Mouse (Mus musculus) CH12.LX (cell line): Measurements from ENCODE around the gene Nfkb2. TPM values are rescaled to one million over a fixed set of nuclear protein-coding genes. Genes with fewer than 3 reads are reported as not detected.
A peak's percentile ranks its signal among the peaks of the same experiment; 100 is the strongest.

ENCODE experiments used
- DNase-seq: peaks from one replicate; pipeline ENCODE4 v3.0.0-alpha.2; 2013; ENCODE audit errors: extremely low read depth
- H3K27ac ChIP-seq: 2 replicates; pipeline ENCODE4 v1.5.1; 2012; ENCODE audit warnings: low read depth, mild to moderate bottlenecking, control low read depth, moderate library complexity; ENCODE audit not compliant: insufficient read depth
- H3K27me3 ChIP-seq: replicated peaks from 2 replicates; pipeline ENCODE3; 2012; ENCODE audit warnings: inconsistent platforms
- H3K36me3 ChIP-seq, 2 experiments: replicated peaks in 1 of 2; 2 replicates each; pipeline versions ENCODE3 to v1.6.1; 2012; ENCODE audit warnings: inconsistent platforms in 1 of 2, low read length in 1 of 2, mild to moderate bottlenecking in 1 of 2, mixed read lengths in 1 of 2, moderate library complexity in 1 of 2; ENCODE audit not compliant: control insufficient read depth in 1 of 2, insufficient read depth in 1 of 2
- H3K4me1 ChIP-seq, 2 experiments: 2 replicates each; pipeline ENCODE4 v1.6.1; 2012; ENCODE audit warnings: inconsistent platforms in 1 of 2, moderate library complexity in 1 of 2; ENCODE audit not compliant: insufficient read depth in 2 of 2, control insufficient read depth in 1 of 2
- H3K4me2 ChIP-seq: 2 replicates; pipeline ENCODE4 v1.6.1; 2012; ENCODE audit warnings: low read depth, mild to moderate bottlenecking, control low read depth; ENCODE audit not compliant: poor library complexity, insufficient read depth, severe bottlenecking
- H3K4me3 ChIP-seq, 3 experiments: fragments of 150-350 bp in 1 of 3; sonication (generic) in 1 of 3; replicated peaks in 1 of 3; 2 replicates each; pipeline versions ENCODE3 to v1.5.1; 2011 to 2012; ENCODE audit warnings: low read depth in 2 of 3, low read length in 2 of 3, mild to moderate bottlenecking in 2 of 3, moderate library complexity in 2 of 3, control low read depth in 1 of 3, improper control_type of control experiment in 1 of 3, inconsistent platforms in 1 of 3, mixed read lengths in 1 of 3; ENCODE audit not compliant: poor library complexity in 1 of 3
- H3K79me2 ChIP-seq: replicated peaks from 2 replicates; pipeline ENCODE4 v1.6.1; 2012; ENCODE audit warnings: mild to moderate bottlenecking, moderate library complexity; ENCODE audit not compliant: control insufficient read depth, poor library complexity, insufficient read depth, severe bottlenecking; ENCODE audit errors: extremely low read depth
- H3K9ac ChIP-seq: 2 replicates; pipeline ENCODE4 v1.6.1; 2012; ENCODE audit warnings: low read depth, mild to moderate bottlenecking, control low read depth, moderate library complexity; ENCODE audit not compliant: insufficient read depth
- H3K9me3 ChIP-seq: replicated peaks from 2 replicates; pipeline ENCODE3; 2012; ENCODE audit warnings: low read length, inconsistent platforms, mixed read lengths
- BHLHE40 ChIP-seq: IDR thresholded peaks from 2 replicates; pipeline ENCODE4 v1.6.1; 2011; ENCODE audit warnings: mild to moderate bottlenecking, low read depth, low read length, improper control_type of control experiment
- CHD2 ChIP-seq: IDR thresholded peaks from 2 replicates; pipeline ENCODE4 v1.6.1; 2011; ENCODE audit warnings: low read length, improper control_type of control experiment
- CTCF ChIP-seq, 2 experiments: IDR thresholded peaks in 1 of 2; conservative IDR thresholded peaks in 1 of 2; 2 replicates each; pipeline ENCODE4 v1.5.1; 2011 to 2012; ENCODE audit warnings: low read depth in 2 of 2, low read length in 2 of 2, improper control_type of control experiment in 1 of 2, inconsistent platforms in 1 of 2, mild to moderate bottlenecking in 1 of 2, moderate library complexity in 1 of 2
- E2F4 ChIP-seq: IDR thresholded peaks from 2 replicates; pipeline ENCODE4 v1.6.1; 2011; ENCODE audit warnings: low read depth, low read length, improper control_type of control experiment; ENCODE audit not compliant: insufficient replicate concordance
- ETS1 ChIP-seq: conservative IDR thresholded peaks from 2 replicates; pipeline ENCODE4 v1.6.1; 2012; ENCODE audit warnings: low read depth, mild to moderate bottlenecking, inconsistent platforms, low read length, improper control_type of control experiment, moderate library complexity
- HCFC1 ChIP-seq: IDR thresholded peaks from 2 replicates; pipeline ENCODE4 v1.6.1; 2012; ENCODE audit warnings: low read depth, mild to moderate bottlenecking, inconsistent platforms, low read length, improper control_type of control experiment
- KAT2A ChIP-seq: IDR thresholded peaks from 2 replicates; pipeline ENCODE4 v1.6.1; 2012; ENCODE audit warnings: low read length, improper control_type of control experiment, inconsistent platforms; ENCODE audit not compliant: insufficient replicate concordance
- MAX ChIP-seq: IDR thresholded peaks from 2 replicates; pipeline ENCODE4 v1.6.1; 2011; ENCODE audit warnings: low read length, improper control_type of control experiment
- MAZ ChIP-seq: IDR thresholded peaks from 2 replicates; pipeline ENCODE4 v1.6.1; 2012; ENCODE audit warnings: low read depth, mild to moderate bottlenecking, inconsistent platforms, low read length, improper control_type of control experiment, moderate library complexity
- MXI1 ChIP-seq: IDR thresholded peaks from 2 replicates; pipeline ENCODE4 v1.6.1; 2011; ENCODE audit warnings: mild to moderate bottlenecking, low read depth, low read length, improper control_type of control experiment
- MYC ChIP-seq: IDR thresholded peaks from 2 replicates; pipeline ENCODE4 v1.6.1; 2011; ENCODE audit warnings: low read depth, mild to moderate bottlenecking, improper control_type of control experiment, low read length
- NELFE ChIP-seq: IDR thresholded peaks from 2 replicates; pipeline ENCODE4 v1.6.1; 2011; ENCODE audit warnings: low read depth, low read length, improper control_type of control experiment
- RAD21 ChIP-seq: IDR thresholded peaks from 2 replicates; pipeline ENCODE4 v1.6.1; 2011; ENCODE audit warnings: low read depth, mild to moderate bottlenecking, low read length, improper control_type of control experiment, moderate library complexity
- TBP ChIP-seq: conservative IDR thresholded peaks from 2 replicates; pipeline ENCODE4 v1.6.1; 2011; ENCODE audit warnings: low read depth, low read length, improper control_type of control experiment
- UBTF ChIP-seq: IDR thresholded peaks from 2 replicates; pipeline ENCODE4 v1.6.1; 2012; ENCODE audit warnings: low read depth, mild to moderate bottlenecking, inconsistent platforms, low read length, improper control_type of control experiment, moderate library complexity
- USF2 ChIP-seq: conservative IDR thresholded peaks from 2 replicates; pipeline ENCODE4 v1.6.1; 2011; ENCODE audit warnings: low read depth, low read length, improper control_type of control experiment
- ZKSCAN1 ChIP-seq: IDR thresholded peaks from 2 replicates; pipeline ENCODE4 v1.6.1; 2012; ENCODE audit warnings: low read depth, inconsistent platforms, low read length, improper control_type of control experiment, borderline replicate concordance
- dilution Hi-C: fragments of 300-500 bp; cut with MboI; formaldehyde crosslinking; loops from 2 replicates; pipeline ENCODE4 v1.14.3; 2020; ENCODE audit warnings: low sequenced_read_pairs; ENCODE audit not compliant: extremely low pct_unique_long_range_greater_than_20kb, extremely low pct_ligation_motif_present
- in situ Hi-C: fragments of 300-500 bp; cut with MboI; formaldehyde crosslinking; loops from 3 replicates; pipeline ENCODE4 v1.14.3; 2019; ENCODE audit warnings: low sequenced_read_pairs, low pct_ligation_motif_present, low pct_unique_long_range_greater_than_20kb, mixed read lengths
- polyA plus RNA-seq: library from polyadenylated mRNA; unstranded; fragments of >175 nt; gene quantifications from 2 replicates; pipeline ENCODE4 v1.2.1, GENCODE M21; 2012; ENCODE audit warnings: low read depth; ENCODE audit not compliant: insufficient read length
- total RNA-seq, 2 experiments: library from RNA; depleted of rRNA; stranded (reverse); fragments of 300-350 nt in 1 of 2; fragments of >200 nt in 1 of 2; gene quantifications; 2 replicates each; pipeline ENCODE4 v1.2.3; 2012 to 2014

The Nfkb2 gene
- total and polyA plus RNA-seq, 3 experiments: 44.3 to 71.7 (median 64.8) TPM

DNA sequence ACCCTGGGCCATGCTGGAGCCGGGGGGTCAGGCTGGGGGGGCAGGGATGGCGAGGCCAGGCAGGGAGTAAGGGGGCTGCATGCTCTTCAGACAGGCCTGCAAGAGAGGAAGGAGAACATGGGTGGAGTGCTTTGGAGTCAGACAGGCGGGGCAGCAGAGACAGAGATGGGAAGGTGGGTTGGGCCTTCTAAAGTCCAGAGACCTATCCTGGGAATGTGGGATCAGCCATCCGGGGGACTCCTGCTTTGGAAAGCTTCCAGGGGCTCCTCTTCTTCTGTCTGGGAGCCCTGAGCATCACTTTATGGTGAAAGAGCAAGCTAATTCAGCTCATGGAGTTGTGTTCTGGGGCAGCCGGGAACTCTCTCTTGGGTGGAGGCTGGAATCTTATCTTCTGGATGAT is 20.8 kb downstream of the Nfkb2 start:
- H3K27me3 ChIP-seq: peaks cover 44% of the 10 kb centered on the region
- in situ Hi-C loops: no loop called here

DNA sequence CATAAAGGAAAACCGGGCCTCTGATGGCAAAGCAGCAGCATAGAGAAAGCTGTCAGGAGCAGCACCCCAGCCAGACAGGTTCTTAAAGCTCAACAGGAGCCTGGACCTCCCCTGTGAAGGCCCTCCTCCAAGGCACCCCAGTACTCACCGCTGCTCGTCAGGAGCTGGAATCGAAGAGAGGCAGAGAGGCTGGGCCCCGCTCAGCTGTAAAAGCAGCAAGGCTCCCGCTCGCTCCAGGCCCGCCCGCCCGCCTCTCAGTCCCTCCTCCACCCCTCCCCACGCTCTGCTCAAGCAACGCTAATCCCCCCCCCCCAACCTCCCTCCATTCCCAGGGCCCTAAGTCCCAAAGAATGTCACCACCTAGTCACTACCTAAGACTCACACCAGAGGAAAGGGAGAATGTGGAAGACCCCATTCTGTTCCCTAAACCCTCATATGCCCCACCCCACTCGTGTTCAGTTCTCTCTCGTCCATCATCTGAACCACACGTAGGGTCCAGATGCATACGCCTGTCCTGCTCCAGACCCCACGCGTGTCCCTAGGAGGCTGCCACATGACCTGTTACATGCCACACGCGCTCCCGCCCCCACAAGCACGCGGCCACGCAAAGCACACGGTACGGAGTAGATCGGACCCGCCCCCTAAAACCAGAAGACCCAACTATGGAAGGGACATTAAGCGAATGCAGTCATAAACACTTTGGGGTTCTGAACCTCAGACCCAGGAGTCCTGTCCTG is 22.1 kb downstream of the Nfkb2 start:
- in situ Hi-C loops: no loop called here
- Histone ChIP-seq H3K9me3 (no peaks in the 10 kb centered on the region), H3K27ac (no peak overlapping the region), H3K27me3 (peaks cover 44% of the 10 kb centered on the region), H3K9ac (no peak overlapping the region), H3K4me3 (no peak overlapping the region), H3K4me2 (0 out of 2 replicates have a peak overlapping the region, but pooled peaks have one; percentile 79), H3K36me3 (peaks cover 10 to 18% of the 10 kb centered on the region in 2 experiments), H3K79me2 (no peaks in the 10 kb centered on the region), H3K4me1 (peaks cover 12 to 54% of the 10 kb centered on the region in 2 experiments)
- TF ChIP-seq MAZ (no peak), HCFC1 (no peak), CHD2 (no peak), ZKSCAN1 (no peak), BHLHE40 (no peak), KAT2A (no peak), TBP (no peak), E2F4 (no peak)
- dilution Hi-C loops: no loop called here
- no peak for DNase-seq

More for the DNA sequence above, 20.8 kb downstream of the Nfkb2 start:
- no peak for TF ChIP-seq HCFC1
- TF ChIP-seq KAT2A: no peak
- no peak for TF ChIP-seq BHLHE40
- no peak for TF ChIP-seq MYC
- no peak for TF ChIP-seq ETS1
- no peak for TF ChIP-seq UBTF
- no peak for TF ChIP-seq MXI1
- TF ChIP-seq MAZ: no peak
- no peak for TF ChIP-seq USF2
- TF ChIP-seq TBP: no peak
- TF ChIP-seq MAX: no peak
- no peak for TF ChIP-seq NELFE
- no peak for TF ChIP-seq CTCF (conservative IDR thresholded peaks at IDR 0.05 in 1 of 2, IDR thresholded peaks at IDR 0.05 in 1 of 2; ENCODE audit: low read depth in 2 of 2, low read length in 2 of 2)
- TF ChIP-seq ZKSCAN1: no peak
- no peak for TF ChIP-seq RAD21
- no peak overlapping the region for H3K4me3 ChIP-seq
- H3K9ac ChIP-seq: no peak overlapping the region
- no peak overlapping the region for H3K27ac ChIP-seq
- peaks cover 12 to 57% of the 10 kb centered on the region in 2 experiments for H3K4me1 ChIP-seq
- dilution Hi-C loops: no loop called here
- no peaks in the 10 kb centered on the region for H3K79me2 ChIP-seq
- H3K36me3 ChIP-seq: peaks cover 0 to 5% of the 10 kb centered on the region in 2 experiments
- no peak overlapping the region for H3K4me2 ChIP-seq
- H3K9me3 ChIP-seq: no peaks in the 10 kb centered on the region
- DNase-seq: no peak
